Comparison of ENCODE assay signal across 26 mouse cellular contexts in genomic region chr3:125337423-125337822, GRCm38 (mm10).
"Had no signal": no experiment of that assay in that cellular context is flagged by ENCODE, and none has a peak within 500 bp of the region (broad histone marks: within the 10 kb centered on the region; RNA-seq: fewer than 3 reads in every experiment).

No protein-coding gene starts in this region.

- H3K4me3 ChIP-seq: embryonic facial prominence, embryonic 10.5 days; embryonic facial prominence, embryonic 12.5 days; embryonic facial prominence, embryonic 13.5 days; embryonic facial prominence, embryonic 15.5 days; erythroblast, embryonic 14.5 days; forebrain, embryonic 10.5 days; forebrain, embryonic 15.5 days; gastrocnemius, adult 2 months; heart, adult 2 months; heart, embryonic 10.5 days had no signal

- H3K4me2 ChIP-seq: embryonic facial prominence, embryonic 12.5 days; embryonic facial prominence, embryonic 13.5 days; embryonic facial prominence, embryonic 15.5 days; forebrain, embryonic 15.5 days had no signal

- H3K4me1 ChIP-seq: embryonic facial prominence, embryonic 10.5 days; embryonic facial prominence, embryonic 12.5 days; embryonic facial prominence, embryonic 13.5 days; embryonic facial prominence, embryonic 15.5 days; forebrain, embryonic 10.5 days; forebrain, embryonic 15.5 days; heart, embryonic 10.5 days had no signal

- DNase-seq: cerebellum, adult 9-10 months; cerebellum, adult 9-11 months; cerebellum, postnatal 10 days; cerebellum, postnatal 14 days; cerebellum, postnatal 25 days; cerebellum, postnatal 36 days; embryo, embryonic 11 days; forebrain, postnatal 0 days; gastrocnemius, adult 2 months; gastrocnemius, postnatal 10 days; gastrocnemius, postnatal 14 days; gastrocnemius, postnatal 25 days; gastrocnemius, postnatal 36 days; heart, adult 11 months; heart, adult 18-20 months; heart, adult 2 months had no signal

- H3K27ac ChIP-seq: embryonic facial prominence, embryonic 10.5 days; embryonic facial prominence, embryonic 12.5 days; embryonic facial prominence, embryonic 13.5 days; embryonic facial prominence, embryonic 15.5 days; forebrain, embryonic 10.5 days; forebrain, embryonic 15.5 days; gastrocnemius, adult 2 months; heart, adult 2 months; heart, embryonic 10.5 days had no signal

- ATAC-seq: forebrain, embryonic 14.5 days; forebrain, embryonic 15.5 days; forebrain, embryonic 16.5 days; forebrain, postnatal 0 days had no signal

- H3K36me3 ChIP-seq: embryonic facial prominence, embryonic 10.5 days; embryonic facial prominence, embryonic 12.5 days; embryonic facial prominence, embryonic 13.5 days; embryonic facial prominence, embryonic 15.5 days; forebrain, embryonic 10.5 days; forebrain, embryonic 15.5 days; heart, embryonic 10.5 days had no signal

- H3K9ac ChIP-seq: embryonic facial prominence, embryonic 12.5 days; embryonic facial prominence, embryonic 13.5 days; embryonic facial prominence, embryonic 15.5 days; forebrain, embryonic 15.5 days; forebrain, postnatal 0 days had no signal

- H3K27me3 ChIP-seq: embryonic facial prominence, embryonic 12.5 days; embryonic facial prominence, embryonic 13.5 days; embryonic facial prominence, embryonic 15.5 days; forebrain, embryonic 15.5 days had no signal

- H3K9me3 ChIP-seq: embryonic facial prominence, embryonic 10.5 days; embryonic facial prominence, embryonic 12.5 days; embryonic facial prominence, embryonic 13.5 days; embryonic facial prominence, embryonic 15.5 days; forebrain, embryonic 10.5 days; forebrain, embryonic 15.5 days; heart, embryonic 10.5 days had no signal
